Mouse (Mus musculus) hindbrain, postnatal 0 days (tissue): Measurements from ENCODE around the gene Ehd1. TPM values are rescaled to one million over a fixed set of nuclear protein-coding genes. Genes with fewer than 3 reads are reported as not detected.

ENCODE experiments used
- ATAC-seq: fragments of 200-750 bp; cut with Nextera tagmentation; 2 replicates; pipeline ENCODE4 v1.8.0; 2017; ENCODE audit warnings: mild to moderate bottlenecking, moderate TSS enrichment, moderate library complexity
- DNase-seq: peaks from one replicate; pipeline ENCODE4 v3.0.0-alpha.2; 2015; ENCODE audit warnings: low spot score
- H3K27ac ChIP-seq: fragments of 300-500 bp; sonication (generic); 2 replicates; pipeline ENCODE4 v1.5.1; 2014; ENCODE audit warnings: mild to moderate bottlenecking
- H3K27me3 ChIP-seq: fragments of 300-500 bp; sonication (generic); 2 replicates; pipeline ENCODE4 v1.6.1; 2014; ENCODE audit warnings: low read length, mixed read lengths; ENCODE audit not compliant: insufficient read depth
- H3K36me3 ChIP-seq: fragments of 300-500 bp; sonication (generic); 2 replicates; pipeline ENCODE4 v1.6.1; 2014; ENCODE audit warnings: low read length, mixed read lengths; ENCODE audit not compliant: insufficient read depth
- H3K4me1 ChIP-seq: fragments of 300-500 bp; sonication (generic); 2 replicates; pipeline ENCODE4 v1.6.1; 2014; ENCODE audit warnings: antibody characterized with exemption, low read length, mixed read lengths; ENCODE audit not compliant: insufficient read depth
- H3K4me2 ChIP-seq: fragments of 300-500 bp; sonication (generic); 2 replicates; pipeline ENCODE4 v1.6.1; 2014; ENCODE audit warnings: low read depth, mild to moderate bottlenecking, low read length, moderate library complexity, mixed read lengths
- H3K4me3 ChIP-seq: fragments of 300-500 bp; sonication (generic); 2 replicates; pipeline ENCODE4 v1.5.1; 2014; ENCODE audit warnings: low read length
- H3K9ac ChIP-seq: fragments of 300-500 bp; sonication (generic); replicated peaks from 2 replicates; pipeline ENCODE4 v1.6.1; 2014; ENCODE audit warnings: mild to moderate bottlenecking, low read length, moderate library complexity, mixed read lengths
- H3K9me3 ChIP-seq: fragments of 300-500 bp; sonication (generic); 2 replicates; pipeline ENCODE4 v1.6.1; 2016; ENCODE audit warnings: low read length, mixed read lengths
- CTCF ChIP-seq: IDR thresholded peaks from 2 replicates; pipeline ENCODE4 v1.5.1; 2016; ENCODE audit warnings: antibody characterized with exemption, control low read depth, low read depth
- WGBS: fragments of 180-500 bp; shearing (Covaris S2); extraction: QIAGEN DNeasy Blood & Tissue Kit; methylation state at CpG from one replicate; pipeline ENCODE4 v1.1.7; 2014; 5-methylcytosine and 5-hydroxymethylcytosine counted together
- polyA plus RNA-seq: library from polyadenylated mRNA; unstranded; fragments of >200 nt; fragmentation: Nextera tagmentation; extraction: Ambion mirVana; gene quantifications from 2 replicates; pipeline ENCODE4 v1.2.1, GENCODE M21; 2015
- total RNA-seq: library from RNA; depleted of rRNA; stranded (reverse); fragments of >200 nt; gene quantifications from 2 replicates; pipeline ENCODE4 v1.2.3, GENCODE M21; 2014

Ehd1 gene
- total and polyA plus RNA-seq, 2 experiments from 2014 or later: 77.5 to 135 TPM

GRCm38 (mm10) chr19:6342276-6342933 lies 65.9 kb downstream of the Ehd1 start:
- 72% methylated on average over 5 of the region's 5 CpGs for WGBS
- ATAC-seq: no peak
- no peak for DNase-seq
- no peak for TF ChIP-seq CTCF
- Histone ChIP-seq H3K9me3 (no peaks in the 10 kb centered on the region), H3K9ac (no peak overlapping the region), H3K4me3 (peak overlapping the region; percentile 66; the same call in 1 of the 2 replicates), H3K4me1 (no peaks in the 10 kb centered on the region), H3K36me3 (peaks cover 64% of the 10 kb centered on the region), H3K27ac (no peak overlapping the region), H3K4me2 (peak overlapping the region; percentile 90), H3K27me3 (no peaks in the 10 kb centered on the region)

GRCm38 (mm10) chr19:6343066-6343925 lies 66.8 kb downstream of the Ehd1 start:
- DNase-seq (no peak), ATAC-seq (no peak)
- H3K27me3 ChIP-seq: no peaks in the 10 kb centered on the region
- no peak overlapping the region for H3K27ac ChIP-seq
- no peak overlapping the region for H3K4me3 ChIP-seq
- no peak for TF ChIP-seq CTCF
- peaks cover 56% of the 10 kb centered on the region for H3K36me3 ChIP-seq
- no peak overlapping the region for H3K4me2 ChIP-seq
- 86% methylated on average over 19 of the region's 19 CpGs for WGBS
- H3K9me3 ChIP-seq: no peaks in the 10 kb centered on the region
- no peak overlapping the region for H3K9ac ChIP-seq
- H3K4me1 ChIP-seq: no peaks in the 10 kb centered on the region

GRCm38 (mm10) chr19:6343996-6344395 lies 67.5 kb downstream of the Ehd1 start:
- H3K9me3 ChIP-seq: no peaks in the 10 kb centered on the region
- no peak overlapping the region for H3K4me3 ChIP-seq
- peaks cover 49% of the 10 kb centered on the region for H3K36me3 ChIP-seq
- no peak for TF ChIP-seq CTCF
- no peak for DNase-seq
- ATAC-seq: no peak
- no peak overlapping the region for H3K27ac ChIP-seq
- no peak overlapping the region for H3K4me2 ChIP-seq
- no peaks in the 10 kb centered on the region for H3K4me1 ChIP-seq
- WGBS: 86% methylated on average over 5 of the region's 5 CpGs
- no peak overlapping the region for H3K9ac ChIP-seq
- no peaks in the 10 kb centered on the region for H3K27me3 ChIP-seq

- Histone ChIP-seq H3K36me3 (peaks cover 37% of the 10 kb centered on the region), H3K27ac (no peak overlapping the region), H3K4me1 (no peaks in the 10 kb centered on the region), H3K9ac (no peak overlapping the region), H3K4me3 (no peak overlapping the region), H3K27me3 (no peaks in the 10 kb centered on the region), H3K9me3 (no peaks in the 10 kb centered on the region), H3K4me2 (no peak overlapping the region)
- DNase-seq: no peak
- ATAC-seq: no peak
- 78% methylated on average over 5 of the region's 5 CpGs for WGBS
- no peak for TF ChIP-seq CTCF
These were observed 69.5 kb downstream of the Ehd1 start for GRCm38 (mm10) chr19:6346023-6346422.

GRCm38 (mm10) chr19:6346661-6347060 lies 70.1 kb downstream of the Ehd1 start:
- Histone ChIP-seq H3K4me3 (no peak overlapping the region), H3K4me2 (no peak overlapping the region), H3K9me3 (no peaks in the 10 kb centered on the region), H3K27ac (no peak overlapping the region), H3K27me3 (no peaks in the 10 kb centered on the region), H3K9ac (no peak overlapping the region), H3K36me3 (peaks cover 37% of the 10 kb centered on the region), H3K4me1 (no peaks in the 10 kb centered on the region)
- no peak for ATAC-seq
- 95% methylated on average over 10 of the region's 10 CpGs for WGBS
- TF ChIP-seq CTCF: no peak
- DNase-seq: no peak

- no peak for TF ChIP-seq CTCF
- Histone ChIP-seq H3K27me3 (no peaks in the 10 kb centered on the region), H3K27ac (no peak overlapping the region), H3K9me3 (no peaks in the 10 kb centered on the region), H3K9ac (no peak overlapping the region), H3K4me3 (no peak overlapping the region), H3K4me2 (no peak overlapping the region), H3K36me3 (peaks cover 36% of the 10 kb centered on the region), H3K4me1 (no peaks in the 10 kb centered on the region)
- no peak for ATAC-seq
- 95% methylated on average over 4 of the region's 4 CpGs for WGBS
- DNase-seq: no peak
These were observed 71.1 kb downstream of the Ehd1 start for GRCm38 (mm10) chr19:6347615-6348014.

GRCm38 (mm10) chr19:6348717-6349116 lies 72.2 kb downstream of the Ehd1 start:
- no peak overlapping the region for H3K4me3 ChIP-seq
- no peak for ATAC-seq
- no peak overlapping the region for H3K4me2 ChIP-seq
- no peaks in the 10 kb centered on the region for H3K9me3 ChIP-seq
- WGBS: 57% methylated on average over 9 of the region's 9 CpGs
- no peak overlapping the region for H3K9ac ChIP-seq
- no peaks in the 10 kb centered on the region for H3K4me1 ChIP-seq
- no peak for DNase-seq
- no peak for TF ChIP-seq CTCF
- H3K27me3 ChIP-seq: no peaks in the 10 kb centered on the region
- peaks cover 34% of the 10 kb centered on the region for H3K36me3 ChIP-seq
- no peak overlapping the region for H3K27ac ChIP-seq
